Mouse (Mus musculus) natural killer cell, adult 2 months (primary cell): Measurements from ENCODE around the gene Nckap5l.
"Not testable (repeated sequence)": the region's sequence is repeated elsewhere in the genome, so short reads cannot be mapped to it uniquely, and the experiment has no call there.

Experiments used
- DNase-seq, 2 experiments: peaks; one replicate each; pipeline ENCODE4 v3.0.0; 2022; ENCODE audit warnings: low spot score in 2 of 2

Gene Nckap5l

GRCm38 (mm10) chr15:99396875-99397274 lies 60.7 kb downstream of the Nckap5l start:
- no peak for DNase-seq

- no peak for DNase-seq
Observed at GRCm38 (mm10) chr15:99396462-99396861, 61.1 kb downstream of the Nckap5l start.

GRCm38 (mm10) chr15:99393386-99394252 lies 63.9 kb downstream of the Nckap5l start:
- peak; percentile 89 for DNase-seq

GRCm38 (mm10) chr15:99392486-99393385 lies 64.8 kb downstream of the Nckap5l start, which contains the start of gene Tmbim6:
Gene Tmbim6, plus strand, starts transcription at chr15:99392882.
- peak; percentile 99 for DNase-seq

- DNase-seq = no peak
Observed at GRCm38 (mm10) chr15:99391975-99392374, 65.6 kb downstream of the Nckap5l start.

- DNase-seq = no peak
Observed at GRCm38 (mm10) chr15:99390472-99391401, 66.8 kb downstream of the Nckap5l start.

GRCm38 (mm10) chr15:99387976-99388375 lies 69.6 kb downstream of the Nckap5l start:
- no peak for DNase-seq

- DNase-seq = no peak
Observed at GRCm38 (mm10) chr15:99386796-99387195, 70.8 kb downstream of the Nckap5l start.

- not testable (repeated sequence) for DNase-seq
Observed at GRCm38 (mm10) chr15:99386110-99386509, 71.4 kb downstream of the Nckap5l start.

- DNase-seq = no peak
Observed at GRCm38 (mm10) chr15:99384071-99384470, 73.5 kb downstream of the Nckap5l start.

- DNase-seq = no peak
Observed at GRCm38 (mm10) chr15:99382893-99383292, 74.7 kb downstream of the Nckap5l start.

- no peak for DNase-seq
Observed at GRCm38 (mm10) chr15:99376240-99376639, 81.3 kb downstream of the Nckap5l start.

- DNase-seq = no peak
Observed at GRCm38 (mm10) chr15:99375581-99375980, 82.0 kb downstream of the Nckap5l start.

- DNase-seq = no peak
Observed at GRCm38 (mm10) chr15:99375036-99375435, 82.5 kb downstream of the Nckap5l start.

GRCm38 (mm10) chr15:99372761-99373160 lies 84.8 kb downstream of the Nckap5l start:
- DNase-seq = no peak
